Mouse (Mus musculus) ES-Bruce4 (cell line): ENCODE data around the gene Myo19.
A peak's percentile ranks its signal among the peaks of the same experiment; 100 is the strongest.

ENCODE experiments used
- CTCF ChIP-seq: IDR thresholded peaks from one replicate; pipeline ENCODE4 v1.8.1; 2011; ENCODE audit warnings: low read depth, low read length
- EP300 ChIP-seq: IDR thresholded peaks from 2 replicates; pipeline ENCODE4 v1.6.1; 2011; ENCODE audit warnings: low read depth, low read length; ENCODE audit not compliant: insufficient read depth
- POLR2A ChIP-seq: IDR thresholded peaks from one replicate; pipeline ENCODE4 v1.8.1; 2011; ENCODE audit warnings: low read length; ENCODE audit not compliant: insufficient read depth

DNA sequence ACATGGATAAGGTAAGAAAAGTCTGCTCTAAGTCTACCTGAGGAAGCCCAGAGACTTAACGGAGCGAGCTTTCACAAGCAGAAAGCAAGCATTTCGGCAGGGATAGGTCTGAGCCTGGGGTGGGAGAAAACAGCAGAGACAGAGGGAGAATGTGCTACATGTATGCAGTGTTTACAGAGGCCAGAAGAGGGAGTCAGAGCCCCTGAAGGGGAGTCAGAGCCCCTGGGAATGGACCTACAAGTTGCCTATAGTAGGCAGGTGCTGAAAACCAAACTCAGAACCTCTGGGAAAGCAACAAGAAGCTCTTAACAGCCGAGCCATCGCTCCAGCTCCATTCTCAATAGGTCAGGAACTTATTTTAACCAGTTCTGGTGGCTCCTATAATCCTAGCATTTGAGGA lies 34.7 kb downstream of the Myo19 start:
- TF ChIP-seq CTCF (peak; percentile 32), POLR2A (no peak), EP300 (no peak)
